In genomic region chr11:52097596-52097995, GRCm38 (mm10) we compare ENCODE assay signal across 9 mouse cellular contexts. TPM values are rescaled to one million over a fixed set of nuclear protein-coding genes. Genes with fewer than 3 reads are reported as not detected.
DNase-seq lines count a peak whose midpoint lies in the region; ATAC-seq and TF ChIP-seq lines count a peak whose summit lies in the region.
"Had no signal": no experiment of that assay in that cellular context is flagged by ENCODE, and none has a peak within 500 bp of the region (broad histone marks: within the 10 kb centered on the region; RNA-seq: fewer than 3 reads in every experiment).

No protein-coding gene starts in this region.

- ATAC-seq in forebrain, embryonic 13.5 days = no peak
- no peak for ATAC-seq in liver, embryonic 11.5 days (replicated peaks; ENCODE audit: low FRiP score)

- no peak for TF ChIP-seq EP300 in CH12.LX (IDR thresholded peaks at IDR 0.05; ENCODE audit: low read length)
- no peak for TF ChIP-seq EP300 in ES-Bruce4 (IDR thresholded peaks at IDR 0.05; ENCODE audit: insufficient read depth, low read depth, low read length)

- TF ChIP-seq RAD21 in CH12.LX (IDR thresholded peaks at IDR 0.05; ENCODE audit: low read depth, low read length) = no peak

- peaks cover 20 to 40% of the 10 kb centered on the region in 2 experiments for H3K4me1 ChIP-seq in CH12.LX (ENCODE audit: control insufficient read depth in 1 of 2, insufficient read depth in 2 of 2)
- no peaks in the 10 kb centered on the region for H3K4me1 ChIP-seq in ES-Bruce4 (ENCODE audit: control insufficient read depth, insufficient read depth, low read length)
- H3K4me1 ChIP-seq in forebrain, embryonic 13.5 days = peaks cover 26% of the 10 kb centered on the region
- H3K4me1 ChIP-seq in liver, embryonic 11.5 days (replicated peaks; ENCODE audit: control insufficient read depth, insufficient read depth, low read length) = peaks cover 29% of the 10 kb centered on the region

- H3K27ac ChIP-seq in CH12.LX (ENCODE audit: insufficient read depth, low read depth) (peak overlapping the region; percentile 56), ES-Bruce4 (ENCODE audit: insufficient read depth, low read length) (0 out of 2 replicates have a peak overlapping the region, but pooled peaks have one; percentile 57)
- H3K27ac ChIP-seq in forebrain, embryonic 13.5 days = no peak overlapping the region
- H3K27ac ChIP-seq in liver, embryonic 11.5 days (ENCODE audit: low read depth, low read length) = peak overlapping the region; percentile 72

- TF ChIP-seq CTCF in CH12.LX (conservative IDR thresholded peaks at IDR 0.05 in 1 of 2, IDR thresholded peaks at IDR 0.05 in 1 of 2; ENCODE audit: low read depth in 2 of 2, low read length in 2 of 2) (no peak), ES-Bruce4 (IDR thresholded peaks at IDR 0.05; ENCODE audit: low read depth, low read length) (no peak)

- peaks cover 5 to 22% of the 10 kb centered on the region in 2 experiments for H3K36me3 ChIP-seq in CH12.LX (replicated peaks in 1 of 2; ENCODE audit: control insufficient read depth in 1 of 2, insufficient read depth in 1 of 2, low read length in 1 of 2)
- peaks cover 10% of the 10 kb centered on the region for H3K36me3 ChIP-seq in ES-Bruce4 (ENCODE audit: control insufficient read depth, insufficient read depth, low read length, poor library complexity, severe bottlenecking)
- no peaks in the 10 kb centered on the region for H3K36me3 ChIP-seq in forebrain, embryonic 13.5 days (ENCODE audit: poor library complexity, severe bottlenecking)
- H3K36me3 ChIP-seq in liver, embryonic 11.5 days (ENCODE audit: control insufficient read depth, insufficient read depth, low read length) = no peaks in the 10 kb centered on the region

- H3K79me2 ChIP-seq in CH12.LX (replicated peaks; ENCODE audit: control insufficient read depth, extremely low read depth, insufficient read depth, poor library complexity, severe bottlenecking) = peaks cover 39% of the 10 kb centered on the region

- no peaks in the 10 kb centered on the region for H3K9me3 ChIP-seq in CH12.LX (replicated peaks; ENCODE audit: low read length)
- no peaks in the 10 kb centered on the region for H3K9me3 ChIP-seq in ES-Bruce4 (replicated peaks; ENCODE audit: control insufficient read depth, insufficient read depth, low read length, poor library complexity, severe bottlenecking)
- H3K9me3 ChIP-seq in forebrain, embryonic 13.5 days (replicated peaks) = no peaks in the 10 kb centered on the region
- H3K9me3 ChIP-seq in liver, embryonic 11.5 days (ENCODE audit: control insufficient read depth, low read length) = no peaks in the 10 kb centered on the region

- peak overlapping the region; percentile 82 for H3K4me2 ChIP-seq in CH12.LX (ENCODE audit: insufficient read depth, low read depth, poor library complexity, severe bottlenecking)
- H3K4me2 ChIP-seq in forebrain, embryonic 13.5 days = peak overlapping the region; percentile 83
- H3K4me2 ChIP-seq in liver, embryonic 11.5 days = peak overlapping the region; percentile 78

- peak overlapping the region in 2 of 3 experiments; percentile 56 to 63 for H3K4me3 ChIP-seq in CH12.LX (replicated peaks in 1 of 3; ENCODE audit: low read depth in 2 of 3, low read length in 2 of 3, poor library complexity in 1 of 3)
- H3K4me3 ChIP-seq in ES-Bruce4 (ENCODE audit: low read depth, low read length) = no peak overlapping the region
- H3K4me3 ChIP-seq in forebrain, embryonic 13.5 days = no peak overlapping the region; the same call in 1 of the 2 replicates
- H3K4me3 ChIP-seq in liver, embryonic 11.5 days (ENCODE audit: low read depth, low read length) = peak overlapping the region; percentile 93; the same call in 1 of the 2 replicates

- H3K27me3 ChIP-seq in CH12.LX (replicated peaks) (no peaks in the 10 kb centered on the region), ES-Bruce4 (ENCODE audit: control insufficient read depth, insufficient read depth, low read length, poor library complexity, severe bottlenecking) (no peaks in the 10 kb centered on the region)
- no peaks in the 10 kb centered on the region for H3K27me3 ChIP-seq in forebrain, embryonic 13.5 days
- no peaks in the 10 kb centered on the region for H3K27me3 ChIP-seq in liver, embryonic 11.5 days (replicated peaks; ENCODE audit: control insufficient read depth, insufficient read depth, low read length)

- no peak for TF ChIP-seq POLR2A in CH12.LX (IDR thresholded peaks at IDR 0.05; ENCODE audit: low read depth, low read length)
- TF ChIP-seq POLR2A in ES-Bruce4 (IDR thresholded peaks at IDR 0.05; ENCODE audit: insufficient read depth, low read length) = no peak

- in situ Hi-C loops in CH12.LX (cut with MboI; ENCODE audit: low pct_ligation_motif_present, low pct_unique_long_range_greater_than_20kb, low sequenced_read_pairs) = no loop called here

- H3K9ac ChIP-seq in CH12.LX (ENCODE audit: insufficient read depth, low read depth) = peak overlapping the region; percentile 74
- H3K9ac ChIP-seq in ES-Bruce4 (ENCODE audit: low read depth, poor library complexity, severe bottlenecking) = peak overlapping the region; percentile 52
- H3K9ac ChIP-seq in forebrain, embryonic 13.5 days = no peak overlapping the region
- peak overlapping the region; percentile 66 for H3K9ac ChIP-seq in liver, embryonic 11.5 days (ENCODE audit: low read depth, low read length)

- dilution Hi-C loops in CH12.LX (cut with MboI; ENCODE audit: extremely low pct_ligation_motif_present, extremely low pct_unique_long_range_greater_than_20kb, low sequenced_read_pairs) = no loop called here

- 91% methylated on average over 2 of the region's 2 CpGs for WGBS in forebrain, embryonic 13.5 days
- WGBS in liver, embryonic 11.5 days = 69% methylated on average over 2 of the region's 2 CpGs

- DNase-seq in CH12.LX (ENCODE audit: extremely low read depth) = no peak
- no peak for DNase-seq in liver, embryonic 11.5 days (ENCODE audit: low spot score)
- DNase-seq in embryo, embryonic 11 days = no peak
- no peak for DNase-seq in lung, postnatal 10 days
- no peak for DNase-seq in frontal cortex, postnatal 10 days (ENCODE audit: low spot score in 2 of 2)
- DNase-seq in left cerebral cortex, adult 11 months (ENCODE audit: low spot score) = no peak

TF ChIP-seq in CH12.LX, 34 proteins besides CTCF, POLR2A, EP300 and RAD21:
- 0 out of 2 replicates have a peak, but pooled peaks have one; percentile 34 for TF ChIP-seq RCOR1 (conservative IDR thresholded peaks at IDR 0.05; ENCODE audit: low read depth, low read length)
- TF ChIP-seq USF1 (IDR thresholded peaks at IDR 0.05; ENCODE audit: low read depth, low read length) = no peak
TF ChIP-seq in CH12.LX: peak in this region for 1.

RNA-seq across cellular contexts. Expression of gene Ppp2ca, which starts 0.9 kb away (rescaled TPM):
- total RNA-seq in CH12.LX (2012; rRNA removed) = 85.5 and 108 TPM in 2 replicates
- total RNA-seq in CH12.LX (2014; rRNA removed) = 177 and 190 TPM in 2 replicates
- polyA plus RNA-seq in CH12.LX (2012; ENCODE audit: insufficient read length, low read depth) = 121 and 185 TPM in 2 replicates
- 103 TPM in 2 replicates for polyA plus RNA-seq in ES-Bruce4 (2011; ENCODE audit: insufficient read depth, insufficient read length, low read depth, missing spikeins)
- polyA plus RNA-seq in forebrain, embryonic 13.5 days (2015; fragmentation: Nextera tagmentation; extraction: Ambion mirVana) = 108 and 112 TPM in 2 replicates
- 69.4 and 76.3 TPM in 2 replicates for polyA plus RNA-seq in liver, embryonic 11.5 days (2014; fragmentation: Nextera tagmentation; extraction: Ambion mirVana)

RNA-seq across cellular contexts. Expression of gene Olfr1373, which starts 47.7 kb away (rescaled TPM):
- total RNA-seq in CH12.LX (2012; rRNA removed) (not detected in 2 replicates), CH12.LX (2014; rRNA removed) (not detected in 2 replicates)
- polyA plus RNA-seq in CH12.LX (2012; ENCODE audit: insufficient read length, low read depth) (not detected in 2 replicates), ES-Bruce4 (2011; ENCODE audit: insufficient read depth, insufficient read length, low read depth, missing spikeins) (not detected in 2 replicates)
- polyA plus RNA-seq in forebrain, embryonic 13.5 days (2015; fragmentation: Nextera tagmentation; extraction: Ambion mirVana) = not detected in 2 replicates
- polyA plus RNA-seq in liver, embryonic 11.5 days (2014; fragmentation: Nextera tagmentation; extraction: Ambion mirVana) = not detected in 2 replicates
- total RNA-seq: neutrophil, adult 5-6 weeks had no signal

Comparison
In these comparisons a context has a peak if more than half of its experiments do, and no peak if none do; other contexts are left out.
1. H3K4me3 ChIP-seq: peak in CH12.LX (2 of 3) and liver, embryonic 11.5 days (single experiment); none in ES-Bruce4 (single experiment) and forebrain, embryonic 13.5 days (single experiment).
2. Peak in every context shown above with its lines, with median percentiles within 50 percentile points of each other: H3K4me2 ChIP-seq.